Mouse (Mus musculus): ENCODE measurements around the gene Tbc1d13. TPM values are rescaled to one million over a fixed set of nuclear protein-coding genes. Genes with fewer than 3 reads are reported as not detected.

The Tbc1d13 gene
- total RNA-seq, 2 experiments from 2014 or later = 65.2 to 69.1 TPM

Other genes starting within 250 kb of the Tbc1d13 start
- gene Odf2, start 244.5 kb upstream of the Tbc1d13 start, total RNA-seq (2021) = 10 to 100 TPM; 92.6 to 95.3 TPM
- 10 to 100 TPM; 35.9 to 37.4 TPM for gene Gle1, start 198.3 kb upstream of the Tbc1d13 start, total RNA-seq (2021)
- gene Sptan1, start 168.2 kb upstream of the Tbc1d13 start, total RNA-seq (2021) = 1,000 to 10,000 TPM in 1 of 2 experiments, 100 to 1,000 TPM in 1; 952 to 1,021 TPM
- gene Wdr34, start 84.9 kb upstream of the Tbc1d13 start, total RNA-seq (2021) = 10 to 100 TPM; 42.6 to 47.8 TPM
- gene Set, start 76.4 kb upstream of the Tbc1d13 start, total RNA-seq (2021) = 100 to 1,000 TPM; 171 to 193 TPM
- 1 to 10 TPM; 1.8 to 2.2 TPM for gene Pkn3, start 56.1 kb upstream of the Tbc1d13 start, total RNA-seq (2021)
- gene Zdhhc12, start 40.1 kb upstream of the Tbc1d13 start, total RNA-seq (2021) = 10 to 100 TPM; 13.0 to 14.1 TPM
- 100 to 1,000 TPM; 135 to 139 TPM for gene Zer1, start 9.2 kb upstream of the Tbc1d13 start, total RNA-seq (2021)
- 10 to 100 TPM; 23.0 to 27.5 TPM for gene Endog, start 37.7 kb downstream of the Tbc1d13 start, total RNA-seq (2021)
- gene Spout1, start 44.7 kb downstream of the Tbc1d13 start, total RNA-seq (2021) = 10 to 100 TPM; 36.3 to 37.0 TPM
- 10 to 100 TPM; 15.2 to 15.5 TPM for gene Kyat1, start 72.1 kb downstream of the Tbc1d13 start, total RNA-seq (2021)
- gene Lrrc8a, start 104.0 kb downstream of the Tbc1d13 start, total RNA-seq (2021) = 10 to 100 TPM; 53.7 to 59.5 TPM
- 1 to 10 TPM; 7.2 to 9.7 TPM for gene Gm28035, start 106.8 kb downstream of the Tbc1d13 start, total RNA-seq (2021)
- gene Phyhd1, start 132.5 kb downstream of the Tbc1d13 start, total RNA-seq (2021) = 10 to 100 TPM; 14.1 to 25.7 TPM
- not detected for gene Gm28038, start 147.3 kb downstream of the Tbc1d13 start, total RNA-seq (2021)
- gene Dolk, start 152.6 kb downstream of the Tbc1d13 start, total RNA-seq (2021) = 10 to 100 TPM; 25.8 to 29.2 TPM
- 10 to 100 TPM; 20.2 to 20.9 TPM for gene Nup188, start 152.7 kb downstream of the Tbc1d13 start, total RNA-seq (2021)
- gene Sh3glb2, start 225.6 kb downstream of the Tbc1d13 start, total RNA-seq (2021) = 100 to 1,000 TPM; 276 to 278 TPM
- 100 to 1,000 TPM; 102 to 110 TPM for gene Miga2, start 230.5 kb downstream of the Tbc1d13 start, total RNA-seq (2021)

Data from left cerebral cortex, postnatal 14 days (tissue).